Mouse (Mus musculus): ENCODE measurements around the gene Tada3. TPM values are rescaled to one million over a fixed set of nuclear protein-coding genes. Genes with fewer than 3 reads are reported as not detected.

Tada3 gene
- polyA plus RNA-seq (2012; rRNA removed) = 14.0 and 15.7 TPM in 2 replicates

DNA sequence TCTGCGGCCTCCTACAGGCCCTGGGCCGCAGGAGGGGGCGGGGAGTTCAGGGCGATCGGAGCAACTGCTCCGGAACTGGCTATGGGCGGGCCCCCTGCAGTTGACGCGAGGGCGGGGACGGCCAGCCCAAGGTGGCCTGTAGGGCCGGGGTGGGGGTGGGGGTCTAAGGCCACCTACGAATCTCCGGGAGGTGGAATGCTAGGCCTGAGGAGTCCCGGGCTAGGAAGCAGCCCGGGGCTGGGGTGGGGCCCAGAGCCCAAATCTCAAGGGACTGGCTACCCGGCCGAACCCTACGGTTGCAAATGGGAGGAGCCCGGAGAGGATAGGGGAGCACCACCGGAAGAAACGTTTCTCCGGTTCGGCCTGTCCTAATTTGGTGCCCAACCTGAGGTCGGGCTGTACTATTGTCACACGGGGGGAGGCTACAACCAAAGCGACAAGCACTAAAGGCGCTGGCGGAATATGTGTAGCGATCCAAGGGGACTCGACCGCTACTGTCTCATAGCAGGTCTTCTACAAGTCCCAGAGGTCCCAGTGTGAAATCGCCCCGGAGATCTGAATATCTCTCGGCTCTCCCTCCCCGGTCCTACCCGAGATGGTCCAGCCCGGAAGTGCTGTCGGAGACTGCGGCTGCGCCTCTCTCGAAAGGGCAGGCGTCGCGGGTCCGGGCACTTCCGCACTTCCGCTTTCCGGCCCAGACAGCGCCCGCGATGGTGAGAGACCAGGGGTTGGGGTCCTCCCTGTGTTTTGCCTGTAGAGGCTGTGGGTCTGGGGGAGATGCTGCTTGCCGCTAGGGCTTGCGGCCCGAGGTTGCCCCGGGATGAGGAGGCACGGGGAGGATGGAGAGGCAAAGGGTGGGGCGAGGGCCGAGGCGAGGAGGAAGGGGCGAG lies at the start of gene Tada3, which contains the start of gene Arpc4:
TSS of gene Tada3 (minus strand) at position 388 of the 890 bp plus-strand sequence.
TSS of gene Arpc4 (plus strand) at position 620 of the 890 bp plus-strand sequence.

GRCm38 (mm10) chr6:113419199-113419587 lies 41.5 kb upstream of the Tada3 start, which contains the start of gene Rpusd3:
TSS of gene Rpusd3 (minus strand) at chr6:113419340.

GRCm38 (mm10) chr6:113388960-113389359 lies 11.3 kb upstream of the Tada3 start, which contains the start of gene Ttll3:
TSS of gene Ttll3 (plus strand) at chr6:113389260.

DNA sequence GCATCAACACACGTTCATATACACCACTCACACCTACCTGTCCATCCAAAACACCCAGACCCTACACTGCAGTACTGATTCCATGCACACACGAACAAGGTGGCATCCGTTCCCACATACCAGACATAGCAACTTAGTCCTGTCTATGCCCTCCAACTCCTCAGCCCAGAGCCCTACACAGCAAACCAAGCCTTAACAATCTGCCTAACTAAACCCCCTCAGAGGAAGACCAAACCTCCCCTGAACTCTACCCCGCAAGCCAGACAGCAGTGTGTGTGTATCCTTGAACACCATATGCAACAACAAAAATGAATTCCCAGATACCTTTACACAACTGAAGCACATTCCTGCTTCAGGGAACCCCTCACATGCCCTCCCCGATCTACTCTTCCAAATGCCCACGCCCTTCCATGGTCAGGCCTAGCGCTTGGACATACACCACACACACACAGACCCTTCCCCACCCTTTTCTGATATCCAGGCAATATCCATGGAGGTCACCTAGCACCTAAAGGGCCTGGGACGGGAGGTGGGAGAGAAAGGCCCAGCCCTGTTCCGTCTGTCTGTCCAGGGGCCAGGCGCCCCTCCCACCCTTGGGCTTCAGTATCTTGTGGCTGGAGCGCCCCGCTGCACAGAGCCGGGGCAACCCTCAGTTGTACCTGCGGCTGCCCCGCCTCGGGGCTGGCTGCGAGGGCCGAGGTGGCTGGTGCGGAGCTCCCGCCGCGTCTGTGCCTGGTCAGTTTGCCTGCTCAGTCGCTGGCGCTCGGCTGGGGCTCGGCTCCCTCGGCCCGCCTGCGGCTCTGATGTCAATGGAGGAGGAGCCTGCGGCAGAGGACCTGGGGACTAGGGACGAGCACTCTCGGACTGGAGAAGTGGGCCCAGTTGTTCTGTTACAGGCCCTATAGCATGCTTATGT lies 34.2 kb downstream of the Tada3 start, which contains the start of gene Camk1:
TSS of gene Camk1 (minus strand) at position 808 of the 916 bp plus-strand sequence.

GRCm38 (mm10) chr6:113326533-113327315 lies 51.0 kb downstream of the Tada3 start, which contains the start of gene Ogg1:
TSS of gene Ogg1 (plus strand) at chr6:113326972.

Other genes with a start within 250 kb of the Tada3 start
- gene Lhfpl4, start 182.5 kb downstream of the Tada3 start, polyA plus RNA-seq (2012; rRNA removed) = 0.02 TPM in 2 replicates
- gene Mtmr14, start 140.0 kb downstream of the Tada3 start, polyA plus RNA-seq (2012; rRNA removed) = 10.2 and 11.7 TPM in 2 replicates
- 0.01 and 0.02 TPM in 2 replicates for gene Cpne9, start 95.6 kb downstream of the Tada3 start, polyA plus RNA-seq (2012; rRNA removed)
- 10.3 and 12.5 TPM in 2 replicates for gene Brpf1, start 70.7 kb downstream of the Tada3 start, polyA plus RNA-seq (2012; rRNA removed)
- gene Ogg1, start 50.9 kb downstream of the Tada3 start, polyA plus RNA-seq (2012; rRNA removed) = 7.3 and 8.2 TPM in 2 replicates
- gene Camk1, start 33.9 kb downstream of the Tada3 start, polyA plus RNA-seq (2012; rRNA removed) = 8.9 and 9.5 TPM in 2 replicates
- gene Arpc4, start 232 bp upstream of the Tada3 start, polyA plus RNA-seq (2012; rRNA removed) = 39.9 and 50.0 TPM in 2 replicates
- 1.7 and 2.2 TPM in 2 replicates for gene Ttll3, start 11.4 kb upstream of the Tada3 start, polyA plus RNA-seq (2012; rRNA removed)
- gene Rpusd3, start 41.5 kb upstream of the Tada3 start, polyA plus RNA-seq (2012; rRNA removed) = 10.2 and 11.6 TPM in 2 replicates
- gene Cidec, start 57.9 kb upstream of the Tada3 start, polyA plus RNA-seq (2012; rRNA removed) = 0.02 TPM in 1 of 2 replicates, not detected in the other
- 21.3 and 24.6 TPM in 2 replicates for gene Jagn1, start 64.7 kb upstream of the Tada3 start, polyA plus RNA-seq (2012; rRNA removed)
- gene Il17re, start 80.6 kb upstream of the Tada3 start, polyA plus RNA-seq (2012; rRNA removed) = 0.08 and 0.14 TPM in 2 replicates
- gene Il17rc, start 93.5 kb upstream of the Tada3 start, polyA plus RNA-seq (2012; rRNA removed) = 3.1 and 3.4 TPM in 2 replicates
- gene Creld1, start 105.4 kb upstream of the Tada3 start, polyA plus RNA-seq (2012; rRNA removed) = 2.8 and 3.3 TPM in 2 replicates
- 0.01 TPM in 1 of 2 replicates, not detected in the other for gene Prrt3, start 124.0 kb upstream of the Tada3 start, polyA plus RNA-seq (2012; rRNA removed)
- 19.8 and 23.1 TPM in 2 replicates for gene Emc3, start 153.8 kb upstream of the Tada3 start, polyA plus RNA-seq (2012; rRNA removed)
- 7.8 and 9.5 TPM in 2 replicates for gene Fancd2, start 153.8 kb upstream of the Tada3 start, polyA plus RNA-seq (2012; rRNA removed)
- gene Fancd2os, start 222.8 kb upstream of the Tada3 start, polyA plus RNA-seq (2012; rRNA removed) = not detected in 2 replicates
- 67.4 and 76.9 TPM in 2 replicates for gene Brk1, start 226.9 kb upstream of the Tada3 start, polyA plus RNA-seq (2012; rRNA removed)
- 3.8 and 4.0 TPM in 2 replicates for gene Vhl, start 246.1 kb upstream of the Tada3 start, polyA plus RNA-seq (2012; rRNA removed)